Mouse (Mus musculus): ENCODE measurements at regions not wholly inside any gene's neighbourhood (a gene's known extent, or its start where the extent isn't known, plus 50 kb on each side); places are given as distances from the start of the nearest gene placed in this dataset.

DNA sequence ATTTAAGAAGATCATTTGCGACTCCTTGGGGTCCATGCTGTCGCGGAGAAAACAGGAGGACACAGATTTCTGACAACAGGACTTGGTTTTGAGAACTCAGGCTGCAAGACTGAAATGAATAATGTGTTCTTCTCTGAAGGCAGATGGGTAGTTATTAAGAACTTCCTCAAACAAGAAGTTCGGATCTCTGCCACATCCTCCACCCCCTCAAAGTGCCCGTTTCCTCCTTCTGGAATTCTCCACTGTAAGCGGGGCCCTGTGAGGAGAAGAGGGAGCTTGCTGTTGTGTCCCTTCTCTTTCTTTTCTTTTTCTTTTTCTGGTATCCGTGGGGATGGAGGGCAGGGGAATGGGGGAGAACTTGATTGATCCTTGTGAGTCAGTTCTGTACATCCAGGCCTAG, 118.9 kb downstream of the 1700020N01Rik start:
- no peak for TF ChIP-seq CTCF (IDR thresholded peaks at IDR 0.05; ENCODE audit: low read depth, low read length)
- no peak for TF ChIP-seq POLR2AphosphoS5 (IDR thresholded peaks at IDR 0.05; ENCODE audit: insufficient replicate concordance, low read depth, low read length)
- no peak for TF ChIP-seq GATA2 (IDR thresholded peaks at IDR 0.05; ENCODE audit: borderline replicate concordance, low read depth, low read length)
